Mouse (Mus musculus) heart, postnatal 10 days (tissue): ENCODE data around the gene Insl5. TPM values are rescaled to one million over a fixed set of nuclear protein-coding genes. Genes with fewer than 3 reads are reported as not detected.

Source experiments
- total RNA-seq, 2 experiments: library from RNA; stranded (reverse); gene quantifications; 2 replicates each; pipeline ENCODE4 v1.2.3; 2021

Insl5 gene
- total RNA-seq, 2 experiments from 2014 or later = not detected

Other genes with a start within 250 kb of the Insl5 start
- gene Tctex1d1, start 48.2 kb downstream of the Insl5 start, total RNA-seq = under 1 TPM in 1 of 2 experiments, not detected in 1; 0.41 TPM
- gene Mier1, start 87.5 kb upstream of the Insl5 start, total RNA-seq = 10 to 100 TPM; 34.6 to 37.3 TPM
- gene Wdr78, start 87.7 kb upstream of the Insl5 start, total RNA-seq = 1 to 10 TPM; 1.1 to 1.4 TPM
- 1 to 10 TPM; 6.9 to 10.0 TPM for gene Slc35d1, start 188.3 kb upstream of the Insl5 start, total RNA-seq